Mouse (Mus musculus): ENCODE results near the gene Apof.
A peak's percentile ranks its signal among the peaks of the same experiment; 100 is the strongest.
"Not testable (repeated sequence)": the region's sequence is repeated elsewhere in the genome, so short reads cannot be mapped to it uniquely, and the experiment has no call there.

The Apof gene

GRCm38 (mm10) chr10:128258953-128259352 is 9.5 kb upstream of the Apof start:
- DNase-seq (ENCODE audit: low spot score in 2 of 2) = no peak

DNA sequence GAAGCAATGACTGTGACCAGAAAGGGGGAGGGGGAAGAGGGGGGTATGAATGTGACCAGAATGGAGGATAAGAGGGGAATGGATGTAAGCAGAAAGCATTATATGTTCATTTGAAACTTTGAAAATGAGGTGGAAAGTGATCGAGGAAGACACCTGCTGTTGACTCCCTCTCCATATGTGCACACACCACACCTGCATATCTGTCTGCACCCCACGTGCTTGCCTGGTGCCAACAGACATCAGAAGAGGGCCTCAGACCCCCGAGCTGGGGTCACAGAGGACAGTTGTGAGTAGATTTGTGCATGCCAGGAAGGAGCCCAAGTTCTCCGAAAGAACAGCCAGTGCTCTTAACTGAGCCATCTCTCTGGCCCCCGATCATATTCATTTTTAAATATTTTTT is 8.5 kb upstream of the Apof start:
- DNase-seq (ENCODE audit: low spot score in 2 of 2) = no peak

DNA sequence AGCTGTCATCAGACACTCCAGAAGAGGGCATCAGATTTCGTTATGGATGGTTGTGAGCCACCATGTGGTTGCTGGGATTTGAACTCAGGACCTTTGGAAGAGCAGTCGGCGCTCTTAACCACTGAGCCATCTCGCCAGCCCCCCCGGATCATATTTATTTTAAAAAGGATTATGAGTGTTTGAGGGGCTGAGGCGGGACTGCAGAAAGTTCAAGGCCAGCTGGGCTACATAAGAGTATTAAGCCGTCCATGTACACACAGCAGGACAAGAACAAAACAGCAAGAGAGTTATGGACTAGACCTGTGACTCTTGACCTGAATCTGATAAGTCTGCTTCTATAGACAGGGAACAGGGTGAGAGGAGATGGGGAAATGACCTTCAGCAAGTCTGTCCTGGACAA is 8.1 kb upstream of the Apof start:
- not testable (repeated sequence) for DNase-seq (ENCODE audit: low spot score in 2 of 2)

DNA sequence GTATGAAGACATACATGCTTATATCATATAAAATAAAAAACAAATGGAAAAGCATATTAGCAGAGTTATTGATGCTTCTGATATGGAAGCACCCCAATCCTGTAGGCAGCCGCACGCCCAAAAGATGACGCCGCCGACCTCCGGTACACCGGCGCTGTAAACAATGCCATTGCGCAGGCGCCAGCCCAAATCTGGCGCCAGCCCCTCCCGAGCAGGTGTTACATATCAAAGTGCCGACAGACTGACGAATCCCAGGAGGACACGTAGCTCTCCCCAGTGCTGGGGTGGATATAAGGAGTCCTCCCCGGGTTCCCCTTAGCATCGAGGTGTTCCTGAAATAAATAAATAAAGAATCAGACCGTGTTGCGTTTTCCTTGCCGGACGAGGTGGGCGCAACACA is 6.2 kb upstream of the Apof start:
- no peak for DNase-seq (ENCODE audit: low spot score in 2 of 2)

DNA sequence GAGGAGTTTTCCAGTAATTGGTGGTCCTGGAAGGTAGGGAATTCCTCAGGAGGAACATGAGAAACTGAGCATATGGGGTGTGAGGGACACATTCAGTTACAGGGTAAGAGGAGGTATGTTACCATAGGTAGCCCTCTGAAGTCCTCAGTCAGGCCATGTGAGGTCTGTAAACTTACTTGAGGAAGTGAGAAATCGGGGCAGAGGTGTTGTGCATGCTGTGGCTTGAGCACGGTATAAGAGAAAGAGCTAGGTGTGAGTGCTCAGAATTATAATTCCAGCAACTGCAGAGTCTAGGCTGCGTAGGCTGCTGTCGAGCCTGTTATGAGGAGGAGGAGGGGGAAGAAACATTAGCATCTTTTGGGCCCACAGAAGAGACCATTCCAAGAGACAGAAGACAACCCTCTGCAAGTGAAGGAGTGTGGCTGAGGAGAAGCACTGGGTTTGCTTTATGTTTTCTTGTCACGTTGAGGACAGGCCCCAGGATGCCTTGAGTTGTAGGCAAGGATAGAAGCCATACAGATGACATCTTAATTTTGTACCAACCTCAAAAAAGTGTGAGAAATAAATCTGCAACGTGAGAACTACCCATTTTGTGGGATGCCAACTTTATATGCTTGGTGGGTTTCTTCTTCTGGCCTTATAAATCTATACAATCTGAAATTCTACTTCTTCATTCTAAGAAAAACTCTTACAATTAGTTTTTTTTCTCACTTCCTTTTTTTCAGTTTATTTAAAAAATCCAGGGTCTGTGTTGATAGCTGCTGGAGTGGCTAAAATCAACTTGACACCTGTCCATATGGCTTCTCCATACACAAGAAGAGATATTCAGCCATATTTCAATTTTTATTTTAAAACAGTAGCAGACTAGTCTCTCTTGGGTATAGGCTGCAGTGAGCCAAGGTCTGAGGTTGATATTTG is 4.8 kb upstream of the Apof start:
- no peak for DNase-seq (ENCODE audit: low spot score in 2 of 2)

DNA sequence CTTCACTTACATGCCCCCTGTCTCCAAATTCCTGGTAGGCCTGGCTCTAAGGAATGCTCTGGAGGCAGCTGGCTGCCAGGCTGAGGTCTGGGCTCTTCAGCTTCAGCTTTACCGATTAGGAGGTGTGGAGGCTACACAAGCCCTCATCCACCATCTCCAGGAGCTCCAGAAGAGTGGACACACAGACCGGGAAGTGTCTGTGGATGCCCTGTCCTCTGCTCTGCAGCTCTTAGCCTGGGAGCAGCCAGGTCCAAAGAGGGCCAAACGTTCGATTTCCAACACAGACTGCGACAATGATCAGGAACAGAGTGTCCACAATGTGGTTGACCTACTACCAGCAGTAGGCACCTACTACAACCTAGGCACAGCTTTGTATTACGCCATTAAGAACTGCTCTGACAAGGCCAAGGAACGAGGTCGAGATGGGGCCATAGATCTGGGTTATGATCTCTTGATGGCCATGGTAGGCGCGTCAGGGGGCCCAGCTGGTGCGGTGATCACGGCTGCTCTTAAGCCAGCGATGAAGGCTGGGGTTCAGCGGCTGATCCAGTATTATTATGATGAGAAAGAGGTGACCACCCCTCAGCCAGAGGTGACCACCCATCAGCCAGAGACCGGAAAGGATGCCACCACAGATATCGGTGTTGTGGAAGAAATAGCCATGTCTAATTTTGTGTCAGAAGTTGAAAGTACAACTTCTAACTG is 887 bp downstream of the Apof start:
- DNase-seq (ENCODE audit: low spot score in 2 of 2) = no peak

GRCm38 (mm10) chr10:128270287-128270841 is 1.9 kb downstream of the Apof start, which contains the start of gene Stat2:
Stat2 (plus strand) TSS chr10:128270559.
- DNase-seq (ENCODE audit: low spot score in 2 of 2) = peak; percentile 96 to 97

DNA sequence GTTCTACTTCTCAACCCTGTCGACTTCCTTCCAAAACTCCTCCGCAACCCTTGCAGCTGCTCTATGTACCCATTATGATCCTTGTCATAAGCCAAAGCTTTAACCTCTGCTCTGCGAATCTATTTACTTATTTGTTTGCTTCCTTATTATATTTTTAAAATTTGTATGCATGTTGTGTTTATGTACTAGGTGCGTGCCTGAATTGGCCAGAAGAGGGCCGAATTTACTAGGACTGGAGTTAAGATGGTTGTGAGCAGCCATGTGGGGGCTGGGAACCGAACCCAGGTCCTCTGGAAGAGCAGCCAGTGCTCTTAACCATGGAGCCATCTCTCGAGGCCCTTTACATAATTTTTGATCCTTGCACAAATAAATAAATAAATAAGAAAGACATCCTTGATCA is 2.4 kb downstream of the Apof start:
- no peak for DNase-seq (ENCODE audit: low spot score in 2 of 2)

- no peak for DNase-seq (ENCODE audit: low spot score in 2 of 2)
These were observed 3.4 kb downstream of the Apof start for GRCm38 (mm10) chr10:128271883-128272282.

DNA sequence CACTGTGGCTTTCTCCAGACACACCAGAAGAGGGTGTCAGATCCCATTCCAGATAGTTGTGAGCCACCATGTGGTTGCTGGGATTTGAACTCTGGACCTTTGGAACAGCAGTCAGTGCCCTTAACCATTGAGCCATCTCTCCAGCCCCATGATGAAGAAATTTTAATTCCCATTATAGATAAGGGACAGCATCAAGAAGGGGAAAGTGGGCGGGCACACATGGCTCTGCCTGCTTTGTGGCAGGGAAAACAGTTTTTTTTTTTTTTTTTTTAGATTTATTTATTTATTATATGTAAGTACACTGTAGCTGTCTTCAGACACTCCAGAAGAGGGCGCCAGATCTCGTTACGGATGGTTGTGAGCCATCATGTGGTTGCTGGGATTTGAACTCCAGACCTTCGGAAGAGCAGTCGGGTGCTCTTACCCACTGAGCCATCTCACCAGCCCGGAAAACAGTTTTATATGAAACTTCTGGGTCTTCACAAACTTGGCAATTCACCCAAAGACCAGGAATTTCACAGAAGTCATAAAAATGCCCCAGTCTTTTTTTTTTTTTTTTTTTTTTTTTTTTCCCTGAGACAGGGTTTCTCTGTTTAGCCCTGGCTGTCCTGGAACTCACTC is 4.5 kb downstream of the Apof start:
- DNase-seq (ENCODE audit: low spot score in 2 of 2) = not testable (repeated sequence)

DNA sequence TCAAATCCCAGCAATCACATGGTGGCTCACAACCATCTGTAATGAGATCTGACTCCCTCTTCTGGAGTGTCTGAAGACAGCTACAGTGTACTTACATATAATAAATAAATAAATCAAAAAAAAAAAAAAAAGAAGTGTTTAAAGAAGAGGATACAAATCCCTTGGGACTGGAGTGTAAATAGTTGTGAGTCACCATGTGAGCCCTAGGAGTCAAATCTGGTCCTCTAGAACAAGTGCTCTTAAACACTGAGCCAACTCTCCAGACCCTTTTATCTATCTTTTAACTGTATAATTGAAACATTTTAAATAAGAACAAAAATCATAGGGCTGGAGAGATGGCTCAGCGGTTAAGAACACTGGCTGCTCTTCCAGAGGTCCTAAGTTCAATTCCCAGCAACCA is 6.9 kb downstream of the Apof start:
- not testable (repeated sequence) for DNase-seq (ENCODE audit: low spot score in 2 of 2)

GRCm38 (mm10) chr10:128278158-128278557 is 9.7 kb downstream of the Apof start:
- DNase-seq (ENCODE audit: low spot score in 2 of 2) = no peak

- no peak for DNase-seq (ENCODE audit: low spot score in 2 of 2)
These were observed 12.5 kb downstream of the Apof start for GRCm38 (mm10) chr10:128280943-128281342.

DNA sequence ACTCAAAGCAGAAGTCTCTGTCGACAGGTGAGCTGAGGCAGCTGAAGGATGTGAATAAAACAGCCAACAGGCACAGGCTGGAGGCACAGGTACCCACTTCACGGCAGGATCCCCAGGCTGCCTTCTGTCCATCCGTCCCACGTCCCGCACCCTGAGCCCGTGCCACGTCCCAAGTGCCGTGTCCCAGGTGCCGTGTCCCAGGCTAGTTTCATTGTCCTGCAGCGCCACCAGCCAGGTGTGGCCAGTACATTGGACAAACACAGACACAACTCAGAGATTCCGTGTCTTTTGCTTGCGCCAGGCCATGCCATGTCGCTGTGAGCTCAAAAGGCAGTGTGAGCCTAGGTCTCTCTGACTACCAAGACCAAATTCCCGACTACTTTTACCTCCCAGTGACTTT is 13.2 kb downstream of the Apof start:
- no peak for DNase-seq (ENCODE audit: low spot score in 2 of 2)

DNA sequence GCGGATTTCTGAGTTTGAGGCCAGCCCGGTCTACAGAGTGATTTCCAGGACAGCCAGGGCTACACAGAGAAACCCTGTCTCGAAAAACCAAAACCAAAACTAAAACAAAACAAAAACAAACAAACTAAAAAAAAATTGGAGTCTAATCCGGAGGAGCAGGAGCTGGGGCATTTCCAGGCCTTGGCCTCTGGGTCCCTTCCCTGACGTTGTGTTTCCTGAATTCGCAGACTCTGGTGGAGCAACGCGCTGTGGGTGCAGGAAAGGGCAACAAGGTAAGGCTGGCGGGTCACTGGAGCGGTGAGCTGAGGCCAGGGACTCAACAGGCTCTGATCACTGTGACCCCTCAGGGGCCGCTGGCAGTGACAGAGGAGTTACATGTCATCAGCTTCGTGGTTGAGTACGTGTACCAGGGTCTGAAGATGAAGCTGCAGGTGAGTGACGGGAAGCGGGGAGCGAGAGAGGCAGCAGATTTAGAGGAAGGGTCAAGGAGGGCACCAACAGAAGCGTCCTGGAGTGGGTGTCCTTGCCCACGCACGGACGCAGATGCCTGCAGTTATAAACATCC is 14.5 kb downstream of the Apof start:
- DNase-seq (ENCODE audit: low spot score in 2 of 2) = no peak

DNA sequence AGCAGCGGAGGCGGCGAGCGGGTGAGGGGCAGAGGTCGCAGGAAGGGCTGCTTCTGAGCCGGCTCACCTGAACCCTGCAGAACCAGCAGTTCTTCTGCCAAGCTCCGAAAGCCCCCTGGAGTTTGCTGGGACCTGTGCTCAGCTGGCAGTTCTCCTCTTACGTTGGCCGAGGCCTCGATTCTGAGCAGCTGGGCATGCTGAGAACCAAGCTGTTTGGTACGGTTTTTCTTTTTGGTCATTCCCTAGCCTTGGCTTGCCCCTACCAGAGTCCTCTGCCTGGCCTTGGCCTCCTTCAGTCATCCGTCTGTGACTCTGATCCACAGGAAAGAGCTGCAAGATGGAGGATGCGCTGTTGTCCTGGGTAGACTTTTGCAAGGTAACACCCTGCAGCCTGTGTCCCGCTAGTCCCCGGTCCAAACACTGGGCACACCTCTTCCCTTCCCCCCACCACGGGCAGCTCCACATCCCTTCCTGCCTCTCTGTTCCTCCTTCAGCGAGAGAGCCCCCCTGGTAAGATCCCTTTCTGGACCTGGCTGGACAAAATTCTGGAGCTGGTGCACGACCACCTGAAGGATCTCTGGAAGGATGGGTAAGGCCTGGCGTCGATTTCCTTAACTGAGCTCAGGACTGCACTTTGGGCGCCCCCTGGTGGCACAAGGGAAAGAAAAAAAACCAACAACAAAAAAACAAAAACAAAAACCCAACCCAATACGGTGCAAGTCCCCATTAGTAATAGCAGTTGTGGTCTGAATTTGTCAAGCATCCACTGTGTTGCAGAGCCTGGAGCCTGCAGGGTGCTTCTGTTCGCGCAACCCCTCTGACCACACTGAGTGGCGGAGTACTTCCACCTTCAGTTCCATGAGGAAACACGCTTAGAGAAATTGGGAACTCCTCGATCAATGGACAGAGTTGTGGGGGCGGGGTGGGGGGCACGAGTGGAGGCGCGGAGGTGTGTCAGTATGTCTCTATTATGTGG is 15.4 kb downstream of the Apof start:
- peak; percentile 64 to 87 for DNase-seq (ENCODE audit: low spot score in 2 of 2)

- not testable (repeated sequence) for DNase-seq (ENCODE audit: low spot score in 2 of 2)
These were observed 22.1 kb downstream of the Apof start for GRCm38 (mm10) chr10:128290594-128290993.

DNA sequence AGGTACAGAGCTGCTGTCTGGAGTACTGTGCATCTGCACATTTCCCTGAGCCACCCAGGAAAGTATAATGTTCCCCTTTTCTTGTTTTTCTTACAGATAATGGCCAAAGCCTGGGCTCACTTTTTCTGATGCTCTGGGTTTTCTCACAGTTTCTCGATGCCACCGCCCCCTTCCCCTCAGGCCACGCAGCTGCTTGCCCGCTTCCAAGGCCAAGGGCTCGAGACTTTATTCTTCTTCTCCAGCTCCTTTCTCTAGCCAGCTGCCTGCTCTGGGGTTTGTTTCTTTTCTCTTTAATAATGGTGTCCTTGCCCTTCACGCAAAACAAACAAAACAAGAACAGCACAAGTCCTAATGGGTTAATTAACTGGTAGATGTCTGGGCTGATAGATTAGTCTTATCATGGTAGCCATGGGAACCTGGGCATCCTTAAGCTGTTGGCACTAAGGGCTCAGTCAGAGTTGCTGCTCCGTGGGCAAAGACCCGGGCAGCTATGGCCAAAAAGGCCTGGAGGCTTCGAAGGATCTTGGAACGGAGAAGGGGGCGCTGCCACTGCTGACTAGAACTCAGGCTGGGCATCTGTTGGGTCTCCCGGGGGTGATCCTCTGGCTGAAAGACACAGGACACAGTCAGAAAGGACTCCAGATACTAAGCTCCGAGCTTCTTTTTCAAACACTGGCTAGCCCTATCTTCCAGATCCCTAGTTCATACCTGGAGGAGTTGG is 28.1 kb downstream of the Apof start:
- DNase-seq (ENCODE audit: low spot score in 2 of 2) = no peak

GRCm38 (mm10) chr10:128297221-128297620 is 28.8 kb downstream of the Apof start:
- DNase-seq (ENCODE audit: low spot score in 2 of 2) = no peak

GRCm38 (mm10) chr10:128297622-128298021 is 29.2 kb downstream of the Apof start:
- DNase-seq (ENCODE audit: low spot score in 2 of 2) = no peak
